Mouse (Mus musculus): ENCODE data around the gene Dhcr24.

The Dhcr24 gene

GRCm38 (mm10) chr4:106606639-106607554 is 46.1 kb downstream of the Dhcr24 start:
- DNase-seq (ENCODE audit: low spot score) = no peak

GRCm38 (mm10) chr4:106607905-106608304 is 47.1 kb downstream of the Dhcr24 start:
- DNase-seq (ENCODE audit: low spot score) = no peak

- no peak for DNase-seq (ENCODE audit: low spot score)
Measured at GRCm38 (mm10) chr4:106613105-106613504, 52.3 kb downstream of the Dhcr24 start.

GRCm38 (mm10) chr4:106613560-106613959 is 52.7 kb downstream of the Dhcr24 start:
- no peak for DNase-seq (ENCODE audit: low spot score)

- peak; percentile 65 for DNase-seq (ENCODE audit: low spot score)
Measured at GRCm38 (mm10) chr4:106614180-106614797, 53.5 kb downstream of the Dhcr24 start.

- DNase-seq (ENCODE audit: low spot score) = no peak
Measured at GRCm38 (mm10) chr4:106614881-106615280, 54.0 kb downstream of the Dhcr24 start.

- DNase-seq (ENCODE audit: low spot score) = no peak
Measured at GRCm38 (mm10) chr4:106615637-106616036, 54.8 kb downstream of the Dhcr24 start.

- DNase-seq (ENCODE audit: low spot score) = no peak
Measured at GRCm38 (mm10) chr4:106617056-106617455, 56.2 kb downstream of the Dhcr24 start, which contains the start of gene Lexm. Lexm (minus strand) TSS chr4:106617241.

- no peak for DNase-seq (ENCODE audit: low spot score)
Measured at GRCm38 (mm10) chr4:106618898-106619297, 58.1 kb downstream of the Dhcr24 start.

GRCm38 (mm10) chr4:106621428-106621827 is 60.6 kb downstream of the Dhcr24 start:
- DNase-seq (ENCODE audit: low spot score) = no peak

- peak; percentile 56 for DNase-seq (ENCODE audit: low spot score)
Measured at GRCm38 (mm10) chr4:106622030-106622493, 61.2 kb downstream of the Dhcr24 start, which contains the start of gene Ttc22. Ttc22 (plus strand) TSS chr4:106622432.

GRCm38 (mm10) chr4:106622712-106623111 is 61.9 kb downstream of the Dhcr24 start:
- no peak for DNase-seq (ENCODE audit: low spot score)

GRCm38 (mm10) chr4:106624271-106624670 is 63.4 kb downstream of the Dhcr24 start:
- no peak for DNase-seq (ENCODE audit: low spot score)

GRCm38 (mm10) chr4:106627809-106628208 is 67.0 kb downstream of the Dhcr24 start:
- DNase-seq (ENCODE audit: low spot score) = no peak

GRCm38 (mm10) chr4:106628650-106629360 is 68.0 kb downstream of the Dhcr24 start:
- DNase-seq (ENCODE audit: low spot score) = no peak

- no peak for DNase-seq (ENCODE audit: low spot score)
Measured at GRCm38 (mm10) chr4:106629374-106629773, 68.5 kb downstream of the Dhcr24 start.

- peak; percentile 42 for DNase-seq (ENCODE audit: low spot score)
Measured at GRCm38 (mm10) chr4:106630333-106631220, 69.7 kb downstream of the Dhcr24 start.

- no peak for DNase-seq (ENCODE audit: low spot score)
Measured at GRCm38 (mm10) chr4:106632313-106632712, 71.5 kb downstream of the Dhcr24 start.

- no peak for DNase-seq (ENCODE audit: low spot score)
Measured at GRCm38 (mm10) chr4:106633281-106634085, 72.6 kb downstream of the Dhcr24 start.

GRCm38 (mm10) chr4:106634086-106634479 is 73.2 kb downstream of the Dhcr24 start:
- DNase-seq (ENCODE audit: low spot score) = no peak
